Mouse (Mus musculus): Measurements from ENCODE around the gene Il34.

Gene Il34

DNA sequence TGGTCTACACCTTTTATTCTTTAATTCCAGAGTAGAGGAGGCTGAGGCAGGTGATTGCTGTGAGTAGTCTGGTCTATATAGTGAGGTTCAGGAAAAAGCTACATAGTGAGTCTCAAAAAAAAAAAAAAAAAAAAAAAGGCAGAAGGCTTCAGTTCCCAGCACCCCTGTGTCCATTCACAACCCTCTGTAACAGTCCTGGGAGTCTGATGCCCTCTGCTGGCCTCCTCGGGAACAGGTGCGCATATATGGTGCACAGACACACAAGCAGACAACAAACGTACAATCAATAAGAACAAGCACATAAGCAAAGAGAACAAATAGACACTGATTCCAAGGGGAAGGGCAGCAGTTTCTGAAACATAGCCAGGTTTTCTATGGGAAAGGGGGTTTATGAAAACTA lies 29.4 kb downstream of the Il34 start:
- DNase-seq (ENCODE audit: low spot score in 2 of 2): no peak

DNA sequence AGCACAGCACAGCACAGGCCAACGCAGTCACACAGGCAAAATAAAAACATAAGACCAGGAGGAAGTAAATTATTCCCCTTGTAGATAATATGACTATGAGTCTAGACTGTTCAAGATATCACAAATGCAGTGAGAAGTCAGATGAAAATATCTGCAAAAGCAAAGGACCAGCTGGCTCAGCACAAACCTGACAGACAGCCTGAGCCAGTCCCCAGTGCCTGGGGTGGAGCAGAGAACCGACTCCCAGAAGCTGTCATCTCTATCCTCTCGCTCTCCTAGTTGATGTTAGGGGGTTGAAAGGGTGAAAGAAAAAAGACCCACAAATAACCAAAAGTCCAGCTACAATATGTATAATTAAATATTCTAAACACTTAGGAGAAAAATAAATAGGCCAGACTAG lies 30.0 kb downstream of the Il34 start:
- no peak for DNase-seq (ENCODE audit: low spot score in 2 of 2)

DNA sequence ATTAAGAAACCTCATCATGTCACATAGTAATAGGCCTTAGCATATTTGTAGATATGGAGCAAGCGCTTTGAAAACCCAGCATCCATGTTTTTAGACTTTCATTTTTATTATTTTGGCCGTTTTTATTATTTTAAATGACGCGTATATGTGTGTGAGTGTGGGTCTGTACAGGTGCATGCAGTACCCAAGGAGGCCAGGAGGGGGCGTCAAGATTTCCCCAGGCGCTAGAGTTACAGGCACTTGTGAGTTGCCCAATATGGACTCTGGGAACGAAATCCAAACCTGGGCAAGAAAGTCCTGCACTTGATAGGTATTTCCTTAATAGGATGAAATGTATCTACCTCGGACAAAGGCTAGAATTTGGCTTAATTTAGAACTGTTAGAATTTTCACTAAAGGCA lies 30.4 kb downstream of the Il34 start:
- no peak for DNase-seq (ENCODE audit: low spot score in 2 of 2)

DNA sequence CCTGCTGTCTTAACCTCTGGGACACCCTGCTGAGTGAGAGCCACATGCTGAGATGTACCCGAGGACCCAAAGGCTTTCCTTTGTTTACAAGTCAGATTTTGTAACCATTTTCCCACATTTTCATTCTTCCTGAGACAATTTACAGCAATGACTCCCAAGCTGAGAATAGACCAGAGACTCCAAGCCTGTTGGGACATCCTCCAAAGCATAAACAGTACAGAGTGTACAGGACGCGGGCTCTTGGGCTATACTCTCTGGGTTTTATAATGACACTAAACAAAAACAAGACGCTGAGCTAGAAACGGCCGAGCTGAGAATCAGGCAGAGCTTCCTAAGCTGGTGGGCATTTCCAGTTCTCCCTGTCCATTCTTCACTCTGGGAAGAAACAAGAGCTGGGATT lies 31.0 kb downstream of the Il34 start:
- DNase-seq (ENCODE audit: low spot score in 2 of 2): no peak

- DNase-seq (ENCODE audit: low spot score in 2 of 2): no peak
Measured at GRCm38 (mm10) chr8:110774047-110774446, 31.7 kb downstream of the Il34 start.

DNA sequence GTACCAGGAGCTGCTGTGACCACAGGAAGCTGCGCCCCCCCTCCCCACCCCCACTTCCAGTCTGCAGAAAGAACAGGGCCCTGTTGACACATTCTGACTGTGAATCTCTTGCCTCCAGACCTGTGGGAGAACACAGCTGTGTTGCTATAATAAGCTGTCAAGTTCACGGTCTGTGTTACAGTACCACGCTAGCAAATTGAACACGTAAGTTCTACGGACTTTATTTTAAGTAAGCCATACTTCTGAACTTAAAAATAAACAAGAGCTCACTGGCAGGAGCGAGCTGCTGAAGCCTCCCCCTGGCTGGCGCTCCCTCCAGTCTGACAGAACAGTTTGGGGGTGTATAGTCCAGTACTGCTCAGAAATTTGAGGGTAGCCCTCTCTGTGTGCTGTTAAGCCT lies 33.3 kb downstream of the Il34 start:
- no peak for DNase-seq (ENCODE audit: low spot score in 2 of 2)

- no peak for DNase-seq (ENCODE audit: low spot score in 2 of 2)
Measured at GRCm38 (mm10) chr8:110767261-110767660, 38.5 kb downstream of the Il34 start.

GRCm38 (mm10) chr8:110764671-110765070 lies 41.1 kb downstream of the Il34 start:
- no peak for DNase-seq (ENCODE audit: low spot score in 2 of 2)

- no peak for DNase-seq (ENCODE audit: low spot score in 2 of 2)
Measured at GRCm38 (mm10) chr8:110761988-110762387, 43.7 kb downstream of the Il34 start.

- DNase-seq (ENCODE audit: low spot score in 2 of 2): peak in 1 of 2 experiments; percentile 28
Measured at GRCm38 (mm10) chr8:110761185-110761584, 44.5 kb downstream of the Il34 start.

- DNase-seq (ENCODE audit: low spot score in 2 of 2): no peak
Measured at GRCm38 (mm10) chr8:110760280-110760940, 45.3 kb downstream of the Il34 start.

- DNase-seq (ENCODE audit: low spot score in 2 of 2): no peak
Measured at GRCm38 (mm10) chr8:110756196-110756595, 49.5 kb downstream of the Il34 start.

- DNase-seq (ENCODE audit: low spot score in 2 of 2): no peak
Measured at GRCm38 (mm10) chr8:110755511-110756170, 50.1 kb downstream of the Il34 start.

DNA sequence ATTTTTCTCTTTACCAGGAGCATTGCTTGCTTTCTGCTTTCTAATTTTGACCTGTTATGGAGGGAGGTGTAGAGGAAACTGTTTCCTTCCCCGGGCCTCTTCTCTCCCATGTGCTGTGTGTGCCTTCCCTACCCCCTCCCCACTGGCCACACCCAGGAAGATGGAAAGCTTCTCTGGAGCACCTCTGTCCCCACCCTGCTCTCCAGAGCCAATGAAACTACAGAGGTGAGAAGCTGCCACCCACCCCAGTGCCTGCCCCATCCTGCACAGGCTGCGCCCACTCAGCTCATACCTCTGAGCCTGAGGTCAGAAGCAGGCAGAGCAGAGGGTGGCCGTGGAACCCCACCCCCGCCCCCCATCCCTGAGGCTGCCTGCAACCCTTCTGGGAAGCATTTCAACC lies 51.0 kb downstream of the Il34 start:
- DNase-seq (ENCODE audit: low spot score in 2 of 2): no peak

DNA sequence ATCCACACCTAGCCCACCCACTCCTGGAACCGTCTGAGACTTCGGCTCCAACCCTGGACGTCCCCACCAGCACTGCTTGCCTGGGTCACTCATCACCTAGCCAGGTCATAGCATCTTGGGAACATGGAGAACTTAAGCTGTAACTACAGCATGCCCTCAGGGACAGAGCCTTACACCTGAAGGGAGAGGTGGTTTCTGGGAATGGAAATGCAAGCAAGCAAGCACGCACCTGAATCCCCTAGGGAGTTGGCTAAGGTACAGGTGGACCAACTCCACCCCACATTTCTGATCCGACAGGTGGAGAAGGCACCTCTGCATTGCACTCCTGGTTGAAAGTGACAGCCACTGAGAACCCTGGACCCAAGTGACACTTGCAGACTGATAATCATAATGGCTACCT lies 54.2 kb downstream of the Il34 start:
- no peak for DNase-seq (ENCODE audit: low spot score in 2 of 2)

- DNase-seq (ENCODE audit: low spot score in 2 of 2): no peak
Measured at GRCm38 (mm10) chr8:110750269-110750668, 55.5 kb downstream of the Il34 start.

DNA sequence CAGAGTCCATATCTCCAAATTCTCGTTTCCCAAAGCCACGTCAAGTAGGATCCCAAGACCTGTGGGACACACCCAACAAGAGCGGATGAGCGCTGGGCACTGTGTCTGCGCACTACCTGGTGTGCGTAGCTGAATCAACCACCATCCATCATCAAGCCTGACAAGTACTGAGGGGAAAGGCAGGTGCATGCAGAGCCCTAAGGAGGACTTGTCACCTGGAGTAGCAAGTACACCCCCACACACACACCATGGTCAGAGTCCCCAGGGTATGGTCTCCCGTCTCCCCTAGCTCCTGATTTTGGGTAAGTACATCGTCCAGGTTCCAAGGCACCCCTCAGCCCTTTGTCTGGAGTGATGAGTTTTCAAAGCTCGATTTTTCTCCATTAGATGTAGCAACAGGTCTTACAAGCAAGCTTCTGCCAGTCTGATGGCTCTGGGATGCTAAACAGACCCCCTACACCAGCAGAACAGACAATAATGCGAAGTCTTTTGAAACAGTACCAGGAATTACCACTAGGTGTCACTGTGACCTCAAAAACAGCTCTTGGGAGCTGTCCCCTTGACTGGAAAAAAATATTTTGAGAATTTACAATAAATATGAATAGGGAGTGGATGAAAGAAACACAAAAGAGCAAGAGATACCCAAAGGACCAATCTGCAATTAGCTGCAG lies 56.1 kb downstream of the Il34 start:
- peak in 1 of 2 experiments; percentile 28 for DNase-seq (ENCODE audit: low spot score in 2 of 2)

DNA sequence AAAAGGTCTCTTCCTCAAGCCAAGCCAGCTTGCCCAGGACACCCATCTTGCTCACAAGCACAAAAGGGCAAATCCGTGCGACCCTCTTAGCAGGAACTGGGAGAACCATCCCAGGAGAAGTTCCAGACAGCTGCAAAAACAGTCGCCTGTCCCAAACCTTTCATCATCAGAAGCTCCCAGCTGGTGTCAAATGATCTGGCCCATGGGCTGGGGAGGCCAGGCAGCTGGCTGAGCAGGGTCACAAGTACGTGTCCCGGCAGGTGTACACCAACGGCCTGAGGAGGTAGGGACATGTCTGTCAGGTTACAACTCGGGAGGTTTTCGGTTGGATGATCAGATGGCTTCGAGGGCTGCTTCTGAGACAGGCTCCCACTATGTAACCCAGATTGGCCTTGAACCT lies 59.1 kb downstream of the Il34 start:
- DNase-seq (ENCODE audit: low spot score in 2 of 2): no peak

DNA sequence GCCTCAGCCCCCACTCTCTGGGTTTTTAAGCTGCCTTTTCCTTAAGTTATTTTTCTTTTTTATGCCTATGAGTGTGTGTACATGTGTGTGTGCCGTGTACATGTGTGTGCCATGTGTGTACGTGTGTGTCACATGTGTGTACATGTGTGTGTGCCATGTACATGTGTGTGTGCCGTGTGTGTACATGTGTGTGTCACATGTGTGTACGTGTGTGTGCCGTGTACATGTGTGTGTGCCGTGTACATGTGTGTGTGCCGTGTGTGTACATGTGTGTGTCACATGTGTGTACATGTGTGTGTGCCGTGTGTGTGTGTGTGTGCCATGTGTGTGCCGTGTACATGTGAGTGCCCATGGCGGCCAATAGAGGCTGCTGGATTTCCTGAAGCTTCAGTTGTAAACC lies 60.6 kb downstream of the Il34 start:
- DNase-seq (ENCODE audit: low spot score in 2 of 2): no peak

DNA sequence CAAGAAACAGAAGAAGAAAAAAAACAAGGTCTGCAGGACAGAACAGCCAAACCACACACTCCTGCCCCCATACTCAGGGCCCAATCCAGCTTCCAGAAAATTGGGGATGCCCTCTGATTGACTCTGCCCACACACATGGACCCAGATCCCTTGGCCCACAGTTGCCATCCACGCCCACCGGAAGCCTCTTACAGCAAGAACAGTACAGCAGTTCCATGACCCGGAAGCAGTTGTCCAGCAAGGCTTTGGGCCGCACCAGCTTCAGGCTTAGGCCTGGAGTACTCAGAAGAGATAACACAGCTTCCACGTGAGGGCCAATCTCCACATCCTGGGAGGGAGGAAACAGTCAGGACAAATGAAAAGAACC lies 63.3 kb downstream of the Il34 start:
- DNase-seq (ENCODE audit: low spot score in 2 of 2): no peak

DNA sequence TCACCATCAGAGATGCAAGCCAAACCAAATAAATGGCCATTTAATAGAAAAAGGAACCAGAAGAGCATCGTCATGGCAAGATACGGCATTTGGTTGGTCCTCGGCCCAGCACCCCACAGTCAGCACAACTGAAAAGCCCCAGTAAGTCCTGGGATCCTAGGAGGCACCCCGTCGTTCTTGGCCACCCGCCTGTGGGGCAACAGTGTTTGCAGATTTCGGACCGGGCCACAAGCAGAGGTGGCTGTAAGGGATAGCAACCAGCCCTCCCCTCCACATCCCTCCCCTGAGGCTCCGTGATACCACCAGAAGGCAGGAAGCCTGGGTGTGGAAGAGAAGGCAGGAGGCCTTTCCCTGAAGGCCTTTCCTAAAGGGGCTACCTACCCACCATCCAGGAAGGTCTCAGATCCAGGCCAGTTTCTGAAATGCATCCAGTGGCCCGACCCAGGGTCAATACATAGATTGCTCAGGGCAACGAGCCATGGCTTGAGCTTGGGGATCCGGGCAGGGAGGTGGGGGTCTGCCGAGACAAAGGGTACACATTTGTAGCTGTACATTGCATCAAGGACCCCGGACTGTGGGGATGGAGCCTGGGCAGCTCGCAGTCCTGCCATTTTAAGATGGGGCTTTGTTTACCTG lies 63.8 kb downstream of the Il34 start:
- DNase-seq (ENCODE audit: low spot score in 2 of 2): no peak

DNA sequence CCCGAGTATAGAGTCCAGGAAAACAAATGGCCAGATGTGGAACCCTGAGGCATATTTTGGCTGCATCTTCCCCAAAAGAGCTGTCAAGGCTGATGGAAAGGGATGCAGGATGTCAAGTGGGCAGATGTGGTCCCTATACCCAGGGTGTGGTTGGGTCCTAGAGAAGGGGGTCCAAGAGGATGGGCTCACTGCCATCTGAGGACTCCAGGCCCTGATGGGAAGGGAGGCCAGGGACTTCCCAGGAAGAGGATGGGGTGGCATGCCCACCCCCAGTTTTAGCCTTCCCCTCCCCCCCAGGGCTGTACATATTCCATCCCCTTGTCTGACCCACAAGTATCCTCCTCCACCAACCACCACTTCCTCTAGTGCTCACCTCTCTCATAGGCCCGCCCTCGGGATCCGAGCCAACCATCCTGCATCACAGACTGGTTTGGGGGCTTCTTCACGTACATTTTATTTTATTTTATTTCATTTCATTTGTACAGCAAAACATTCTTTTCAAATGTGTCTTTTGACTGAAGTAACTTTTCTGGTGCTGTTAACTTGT lies 65.0 kb downstream of the Il34 start:
- no peak for DNase-seq (ENCODE audit: low spot score in 2 of 2)

All from urinary bladder, postnatal 36 days (tissue).